Mouse (Mus musculus): ENCODE measurements around the gene Zfhx2. TPM values are rescaled to one million over a fixed set of nuclear protein-coding genes. Genes with fewer than 3 reads are reported as not detected.
A peak's percentile ranks its signal among the peaks of the same experiment; 100 is the strongest.

Gene Zfhx2
- not detected in 2 replicates for polyA plus RNA-seq (2012; ENCODE audit: insufficient read depth, insufficient read length, low replicate concordance, missing spikeins)

GRCm38 (mm10) chr14:55092011-55092577 lies at the start of gene Zfhx2:
TSS of gene Zfhx2 (minus strand) at chr14:55092324.
- Histone ChIP-seq H3K4me3 (ENCODE audit: insufficient read depth, low read depth, low read length) (peak within 1 kb of the TSS; percentile 86), H3K27ac (ENCODE audit: insufficient read depth, low read depth, low read length) (peak within 1 kb of the TSS; percentile 93), H3K4me1 (ENCODE audit: control insufficient read depth, insufficient read depth, low read length) (peaks cover 28% of the 10 kb centered on the region)
- TF ChIP-seq POLR2A (IDR thresholded peaks at IDR 0.05; ENCODE audit: insufficient read depth, low read depth, low read length), result 0 out of 2 replicates have a peak, but pooled peaks have one; percentile 28
- TF ChIP-seq CTCF (IDR thresholded peaks at IDR 0.05; ENCODE audit: insufficient read depth, low read depth, low read length), result no peak
- WGBS, result under 1% methylated on average over 34 of the region's 34 CpGs

GRCm38 (mm10) chr14:55139313-55139712 lies 47.2 kb upstream of the Zfhx2 start:
- no peak for TF ChIP-seq POLR2A (IDR thresholded peaks at IDR 0.05; ENCODE audit: insufficient read depth, low read depth, low read length)
- no peak for TF ChIP-seq CTCF (IDR thresholded peaks at IDR 0.05; ENCODE audit: insufficient read depth, low read depth, low read length)
- Histone ChIP-seq H3K4me1 (ENCODE audit: control insufficient read depth, insufficient read depth, low read length) (no peaks in the 10 kb centered on the region), H3K4me3 (ENCODE audit: insufficient read depth, low read depth, low read length) (no peak overlapping the region), H3K27ac (ENCODE audit: insufficient read depth, low read depth, low read length) (no peak overlapping the region)
- WGBS, result 49% methylated on average over 7 of the region's 7 CpGs

GRCm38 (mm10) chr14:55135676-55136075 lies 43.6 kb upstream of the Zfhx2 start:
- Histone ChIP-seq H3K4me1 (ENCODE audit: control insufficient read depth, insufficient read depth, low read length) (no peaks in the 10 kb centered on the region), H3K4me3 (ENCODE audit: insufficient read depth, low read depth, low read length) (no peak overlapping the region), H3K27ac (ENCODE audit: insufficient read depth, low read depth, low read length) (no peak overlapping the region)
- 52% methylated on average over 8 of the region's 8 CpGs for WGBS
- TF ChIP-seq POLR2A (IDR thresholded peaks at IDR 0.05; ENCODE audit: insufficient read depth, low read depth, low read length) (no peak), CTCF (IDR thresholded peaks at IDR 0.05; ENCODE audit: insufficient read depth, low read depth, low read length) (no peak)

GRCm38 (mm10) chr14:55126521-55126920 lies 34.4 kb upstream of the Zfhx2 start:
- WGBS, result 68% methylated on average over 7 of the region's 7 CpGs
- H3K4me1 ChIP-seq (ENCODE audit: control insufficient read depth, insufficient read depth, low read length), result 0 out of 2 replicates have a peak, but pooled peaks cover 3% of the 10 kb centered on the region
- TF ChIP-seq CTCF (IDR thresholded peaks at IDR 0.05; ENCODE audit: insufficient read depth, low read depth, low read length) (no peak), POLR2A (IDR thresholded peaks at IDR 0.05; ENCODE audit: insufficient read depth, low read depth, low read length) (no peak)
- no peak overlapping the region for H3K4me3 ChIP-seq (ENCODE audit: insufficient read depth, low read depth, low read length)
- no peak overlapping the region for H3K27ac ChIP-seq (ENCODE audit: insufficient read depth, low read depth, low read length)

- TF ChIP-seq POLR2A (IDR thresholded peaks at IDR 0.05; ENCODE audit: insufficient read depth, low read depth, low read length) (no peak), CTCF (IDR thresholded peaks at IDR 0.05; ENCODE audit: insufficient read depth, low read depth, low read length) (no peak)
- Histone ChIP-seq H3K4me3 (ENCODE audit: insufficient read depth, low read depth, low read length) (no peak overlapping the region), H3K4me1 (ENCODE audit: control insufficient read depth, insufficient read depth, low read length) (0 out of 2 replicates have a peak, but pooled peaks cover 3% of the 10 kb centered on the region), H3K27ac (ENCODE audit: insufficient read depth, low read depth, low read length) (no peak overlapping the region)
- 69% methylated on average over 5 of the region's 5 CpGs for WGBS
Measured at GRCm38 (mm10) chr14:55125711-55126110, 33.6 kb upstream of the Zfhx2 start.

GRCm38 (mm10) chr14:55122359-55122758 lies 30.2 kb upstream of the Zfhx2 start:
- TF ChIP-seq CTCF (IDR thresholded peaks at IDR 0.05; ENCODE audit: insufficient read depth, low read depth, low read length) (no peak), POLR2A (IDR thresholded peaks at IDR 0.05; ENCODE audit: insufficient read depth, low read depth, low read length) (no peak)
- Histone ChIP-seq H3K4me3 (ENCODE audit: insufficient read depth, low read depth, low read length) (no peak overlapping the region), H3K27ac (ENCODE audit: insufficient read depth, low read depth, low read length) (no peak overlapping the region), H3K4me1 (ENCODE audit: control insufficient read depth, insufficient read depth, low read length) (peaks cover 5% of the 10 kb centered on the region)
- 32% methylated on average over 8 of the region's 8 CpGs for WGBS

GRCm38 (mm10) chr14:55121947-55122346 lies 29.8 kb upstream of the Zfhx2 start:
- peaks cover 9% of the 10 kb centered on the region for H3K4me1 ChIP-seq (ENCODE audit: control insufficient read depth, insufficient read depth, low read length)
- no peak overlapping the region for H3K4me3 ChIP-seq (ENCODE audit: insufficient read depth, low read depth, low read length)
- TF ChIP-seq POLR2A (IDR thresholded peaks at IDR 0.05; ENCODE audit: insufficient read depth, low read depth, low read length), result no peak
- no peak; the same call in 1 of the 2 replicates for TF ChIP-seq CTCF (IDR thresholded peaks at IDR 0.05; ENCODE audit: insufficient read depth, low read depth, low read length)
- WGBS, result 5% methylated on average over 5 of the region's 5 CpGs
- no peak overlapping the region for H3K27ac ChIP-seq (ENCODE audit: insufficient read depth, low read depth, low read length)

- TF ChIP-seq CTCF (IDR thresholded peaks at IDR 0.05; ENCODE audit: insufficient read depth, low read depth, low read length) (no peak), POLR2A (IDR thresholded peaks at IDR 0.05; ENCODE audit: insufficient read depth, low read depth, low read length) (no peak)
- Histone ChIP-seq H3K4me1 (ENCODE audit: control insufficient read depth, insufficient read depth, low read length) (peaks cover 12% of the 10 kb centered on the region), H3K4me3 (ENCODE audit: insufficient read depth, low read depth, low read length) (no peak overlapping the region), H3K27ac (ENCODE audit: insufficient read depth, low read depth, low read length) (no peak overlapping the region)
- WGBS, result 70% methylated on average over 4 of the region's 4 CpGs
Measured at GRCm38 (mm10) chr14:55119421-55120134, 27.5 kb upstream of the Zfhx2 start.

- no peak overlapping the region for H3K27ac ChIP-seq (ENCODE audit: insufficient read depth, low read depth, low read length)
- no peak overlapping the region for H3K4me3 ChIP-seq (ENCODE audit: insufficient read depth, low read depth, low read length)
- TF ChIP-seq POLR2A (IDR thresholded peaks at IDR 0.05; ENCODE audit: insufficient read depth, low read depth, low read length) (no peak), CTCF (IDR thresholded peaks at IDR 0.05; ENCODE audit: insufficient read depth, low read depth, low read length) (no peak)
- H3K4me1 ChIP-seq (ENCODE audit: control insufficient read depth, insufficient read depth, low read length), result peaks cover 19% of the 10 kb centered on the region
- WGBS, result 53% methylated on average over 4 of the region's 4 CpGs
Measured at GRCm38 (mm10) chr14:55118852-55119251, 26.7 kb upstream of the Zfhx2 start.

Measured in olfactory bulb, adult 2 months (tissue).